Mouse (Mus musculus): ENCODE data around the gene Ctu2. TPM values are rescaled to one million over a fixed set of nuclear protein-coding genes. Genes with fewer than 3 reads are reported as not detected.

The Ctu2 gene
- total RNA-seq, 2 experiments from 2014 or later, result 7.7 to 16.2 TPM

DNA sequence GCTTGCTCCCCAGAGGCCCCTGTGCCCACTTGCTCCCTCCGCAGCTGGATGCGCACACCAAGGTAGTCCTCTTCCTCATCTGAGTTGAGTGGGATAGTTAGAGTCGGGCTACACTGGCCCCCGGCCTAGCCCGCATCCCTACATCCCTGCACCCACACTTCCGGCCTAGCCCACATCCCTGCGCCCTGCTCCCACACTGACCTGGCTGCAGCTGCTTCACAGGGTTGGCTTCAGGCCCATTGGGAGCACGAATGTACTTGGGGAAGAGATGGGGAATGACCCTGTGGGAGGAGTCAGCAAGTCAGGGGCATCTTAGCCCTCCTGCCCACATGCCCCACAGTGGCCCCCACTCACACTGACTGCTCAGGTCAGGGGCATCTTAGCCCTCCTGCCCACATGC, 6.5 kb downstream of the Ctu2 start:
- ATAC-seq (ENCODE audit: poor library complexity, severe bottlenecking), result no peak

DNA sequence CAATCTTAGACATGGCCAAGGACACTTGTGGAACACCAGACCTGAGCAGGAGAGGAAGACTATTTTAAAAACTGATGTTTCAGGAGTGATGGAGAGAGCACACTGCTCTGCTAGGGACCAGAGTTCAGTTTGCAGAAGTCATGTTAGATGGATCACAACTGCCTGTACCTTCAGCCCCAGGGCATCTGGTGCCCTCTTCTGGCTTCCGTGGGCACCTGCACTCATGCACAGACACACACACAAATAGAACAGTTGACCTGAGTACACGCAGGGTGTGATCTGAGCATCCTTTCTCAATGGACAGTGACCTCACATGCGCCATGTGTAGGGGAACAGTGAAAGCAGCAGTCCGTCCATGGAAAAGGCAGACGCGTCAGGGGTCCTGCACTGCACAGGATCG, 7.9 kb downstream of the Ctu2 start:
- no peak for ATAC-seq (ENCODE audit: poor library complexity, severe bottlenecking)

DNA sequence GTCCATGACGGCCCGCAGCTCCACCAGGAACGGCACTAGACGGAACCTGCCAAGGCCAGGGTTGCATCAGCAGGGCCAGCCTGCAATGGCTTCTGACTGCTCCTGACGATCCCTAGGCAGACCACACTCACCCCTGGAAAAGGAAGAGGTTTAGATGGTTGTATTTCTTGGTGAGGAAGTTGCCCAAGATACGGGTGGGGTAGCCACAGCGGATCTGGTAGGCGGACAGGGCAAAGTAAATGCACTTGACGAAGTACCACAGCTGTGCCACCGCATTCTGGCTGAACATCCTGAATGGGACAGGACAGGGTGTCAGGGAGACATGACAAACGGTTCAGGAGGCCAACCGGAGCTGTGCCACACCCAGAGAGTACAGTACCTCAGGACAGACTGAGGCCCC, 8.9 kb downstream of the Ctu2 start:
- ATAC-seq (ENCODE audit: poor library complexity, severe bottlenecking), result peak; percentile 88

DNA sequence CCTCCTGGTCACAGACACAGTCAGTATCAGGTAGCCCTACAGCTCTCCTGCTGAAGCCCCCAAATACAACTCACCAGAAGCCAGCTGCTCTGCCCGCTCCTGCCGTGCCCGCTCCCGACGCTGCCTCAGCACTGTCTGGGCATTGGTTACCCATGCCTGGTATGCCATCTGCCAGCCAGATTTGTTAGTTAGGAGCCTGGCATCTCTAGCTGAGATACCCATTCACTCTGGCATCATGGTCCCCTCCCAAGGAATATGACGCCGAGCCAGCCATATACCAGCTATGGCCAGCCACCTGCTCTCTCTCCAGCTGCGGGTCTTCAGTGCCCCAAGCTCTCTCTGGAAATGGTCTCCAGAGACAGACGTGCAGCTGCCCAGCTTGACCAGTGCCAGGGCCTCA, 12.4 kb downstream of the Ctu2 start:
- ATAC-seq (ENCODE audit: poor library complexity, severe bottlenecking), result no peak

DNA sequence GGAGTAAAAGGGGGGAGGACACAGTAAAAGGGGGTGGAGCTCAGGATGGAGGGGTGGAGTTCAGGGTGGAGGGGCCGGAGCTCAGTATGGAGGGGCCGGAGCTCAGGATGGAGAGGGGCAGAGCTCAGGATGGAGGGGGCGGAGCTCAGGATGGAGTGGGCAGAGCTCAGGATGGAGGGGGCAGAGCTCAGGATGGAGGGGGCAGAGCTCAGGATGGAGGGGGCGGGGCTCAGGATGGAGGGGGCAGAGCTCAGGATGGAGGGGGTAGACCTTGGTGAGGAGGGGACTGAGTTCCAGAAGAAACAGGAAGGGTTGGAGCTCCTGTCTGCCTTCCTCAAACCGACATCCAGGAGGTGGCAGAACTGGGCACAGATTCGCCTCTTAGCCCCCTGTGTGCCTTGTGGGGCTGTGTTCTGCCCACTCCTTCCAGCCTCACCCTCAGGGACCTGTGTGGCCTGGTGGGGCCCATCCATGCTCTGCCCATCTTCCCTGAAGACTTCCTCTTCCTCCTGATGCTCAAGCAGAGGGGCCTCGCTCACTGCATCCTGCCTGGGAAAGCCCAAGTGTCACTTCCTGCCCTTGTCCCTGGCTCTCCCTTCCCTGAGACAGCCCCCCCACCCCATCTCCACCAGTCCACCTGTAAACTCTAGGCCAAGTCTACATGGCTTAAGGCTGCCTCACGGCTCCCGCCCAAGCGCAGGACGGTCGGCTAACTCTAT, 21.2 kb downstream of the Ctu2 start:
- no peak for ATAC-seq (ENCODE audit: poor library complexity, severe bottlenecking)

DNA sequence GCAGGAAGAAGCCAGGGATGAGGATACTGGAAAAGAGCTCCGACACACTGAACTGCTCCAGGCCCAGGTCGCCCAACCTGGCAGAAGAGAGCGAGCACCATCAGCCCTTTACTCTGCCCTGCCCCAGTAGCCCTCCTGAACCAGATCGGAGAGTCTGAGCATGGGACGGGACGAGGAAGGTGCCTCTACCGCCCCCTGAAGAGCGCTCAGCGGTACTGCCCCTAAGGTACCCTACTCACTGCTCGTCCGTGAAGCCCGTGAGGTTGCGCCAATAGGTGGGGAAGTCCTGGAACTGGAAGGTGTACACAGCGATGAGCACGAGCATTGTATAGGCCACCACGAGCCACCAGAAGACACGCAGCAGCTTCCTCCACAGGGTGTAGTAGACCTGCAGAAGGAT, 22.0 kb downstream of the Ctu2 start:
- peak; percentile 69 for ATAC-seq (ENCODE audit: poor library complexity, severe bottlenecking)

DNA sequence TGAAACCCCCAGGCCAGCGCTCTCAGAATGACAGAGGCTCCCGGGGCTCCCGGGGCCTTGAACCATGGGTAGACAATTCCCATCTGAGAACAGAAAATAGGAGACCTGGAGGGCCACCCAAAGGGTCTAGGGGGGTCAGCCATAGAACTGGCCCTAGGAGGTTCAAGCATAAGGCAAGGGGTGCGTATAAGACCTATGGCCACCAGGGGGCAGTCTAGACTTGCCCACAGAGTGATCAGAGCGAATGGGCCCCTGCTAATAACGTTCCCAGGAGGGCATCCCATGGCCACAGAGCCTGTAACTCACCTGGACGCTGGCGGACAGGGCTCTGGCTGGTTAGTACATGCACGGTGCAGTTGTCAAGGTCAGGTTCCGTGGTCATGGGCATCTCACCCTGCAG, 24.9 kb downstream of the Ctu2 start:
- ATAC-seq (ENCODE audit: poor library complexity, severe bottlenecking), result peak; percentile 89

DNA sequence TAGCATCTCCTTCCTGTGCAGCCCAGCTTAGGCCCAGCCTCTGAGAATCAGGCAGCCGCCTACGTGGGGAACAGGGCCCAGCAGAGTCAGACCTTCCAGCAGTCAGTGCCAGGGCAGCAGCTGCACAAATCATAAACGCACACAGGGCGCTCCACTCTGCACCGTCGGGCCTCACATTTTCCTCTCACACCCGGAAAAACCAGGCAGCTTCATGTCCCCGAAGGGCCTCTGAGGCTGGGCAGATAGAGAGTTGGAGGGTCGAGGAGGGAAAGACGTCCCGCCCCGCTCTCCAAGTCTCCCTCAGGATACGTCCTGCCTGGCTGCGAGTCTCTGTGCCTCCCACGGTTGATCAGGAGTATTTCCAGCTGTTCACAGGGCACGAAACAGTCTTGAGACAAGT, 35.6 kb downstream of the Ctu2 start:
- no peak for ATAC-seq (ENCODE audit: poor library complexity, severe bottlenecking)

DNA sequence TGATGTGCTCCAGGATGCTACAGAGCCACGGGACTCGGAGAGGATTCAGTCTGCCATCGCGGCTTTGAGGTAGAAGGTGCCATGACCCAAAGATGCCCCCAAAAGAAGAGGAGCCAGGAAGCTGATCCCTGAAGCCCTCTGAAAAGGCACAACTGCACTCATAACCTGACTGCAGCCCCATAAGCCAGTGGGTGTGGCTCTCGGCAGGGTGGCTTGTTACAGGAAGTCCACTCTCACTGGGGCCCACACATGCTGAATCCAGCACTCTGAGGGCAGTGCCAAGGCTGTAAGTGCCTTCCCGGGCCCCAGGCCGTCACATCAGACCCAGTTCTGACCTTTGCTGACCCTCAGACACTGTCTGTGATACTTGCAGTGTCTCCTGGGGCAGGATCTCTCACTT, 36.4 kb downstream of the Ctu2 start:
- ATAC-seq (ENCODE audit: poor library complexity, severe bottlenecking), result no peak

DNA sequence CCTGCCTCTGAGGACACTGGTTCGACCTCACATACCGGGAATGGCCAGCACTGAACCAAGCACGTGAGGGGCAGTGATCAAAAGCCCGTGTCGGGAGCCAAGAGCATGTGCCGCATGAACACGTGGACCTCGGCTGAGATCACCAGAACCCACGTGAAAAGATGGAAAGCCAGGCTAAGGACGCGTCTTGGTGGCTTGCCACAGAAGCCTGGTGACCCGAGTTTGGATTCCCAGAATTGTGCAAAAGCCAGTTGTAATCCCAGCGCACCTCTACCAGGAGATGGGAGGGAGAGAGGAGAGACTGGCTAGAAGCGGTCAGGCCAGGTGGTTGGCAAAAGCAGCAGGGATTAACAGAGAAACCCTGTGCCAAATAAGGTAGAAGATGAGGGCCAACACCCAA, 39.8 kb downstream of the Ctu2 start:
- no peak for ATAC-seq (ENCODE audit: poor library complexity, severe bottlenecking)

DNA sequence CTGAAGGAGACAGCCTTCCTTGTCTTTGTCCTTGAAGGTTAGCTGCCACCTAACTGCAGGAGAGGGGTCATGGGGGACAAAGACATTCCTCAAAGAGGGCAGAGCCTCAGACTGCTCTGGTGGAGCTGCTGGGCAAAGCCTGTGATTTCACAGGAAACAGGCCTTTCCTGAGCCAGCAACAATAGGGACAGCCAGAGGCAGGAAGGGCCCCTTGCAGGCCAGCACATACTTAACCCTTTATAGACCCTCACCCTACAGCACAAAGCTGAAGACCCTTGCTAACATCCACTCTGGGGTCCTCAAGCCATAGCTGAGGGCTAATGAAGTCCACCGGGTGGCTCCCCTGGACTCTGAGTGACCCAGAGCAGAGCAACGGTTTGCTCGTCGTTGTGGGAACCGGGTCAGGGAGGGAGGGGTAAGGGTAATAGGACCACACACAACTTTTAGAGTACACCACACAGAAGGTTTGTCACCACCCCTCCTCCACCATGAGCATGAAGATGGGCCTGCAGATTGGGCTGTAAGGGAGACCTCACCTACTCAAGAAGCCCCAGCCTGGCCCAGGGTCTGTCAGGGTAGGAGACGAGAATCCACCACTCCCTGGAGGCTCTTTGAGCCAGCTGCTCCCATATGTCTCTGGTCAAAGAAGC, 41.7 kb downstream of the Ctu2 start:
- ATAC-seq (ENCODE audit: poor library complexity, severe bottlenecking), result no peak

DNA sequence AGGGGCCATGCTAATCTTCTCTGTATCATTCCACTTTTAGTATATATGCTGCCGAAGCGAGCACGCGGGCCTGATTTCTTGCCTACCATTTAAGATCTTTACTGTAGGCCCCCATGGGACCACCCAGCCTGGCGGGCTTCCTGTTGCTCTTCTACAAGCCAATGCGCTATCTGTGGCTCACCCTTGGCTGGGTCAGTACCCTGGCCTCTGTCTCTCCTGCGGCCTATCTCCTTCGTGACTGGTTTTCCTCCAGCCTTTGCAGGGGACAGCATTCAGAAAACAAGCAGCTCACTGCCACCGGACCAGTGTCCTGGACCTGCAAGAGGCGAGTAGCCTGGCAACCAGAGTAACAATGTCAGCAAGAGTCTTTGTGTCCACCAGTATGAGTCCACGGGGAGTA, 44.7 kb downstream of the Ctu2 start:
- no peak for ATAC-seq (ENCODE audit: poor library complexity, severe bottlenecking)

DNA sequence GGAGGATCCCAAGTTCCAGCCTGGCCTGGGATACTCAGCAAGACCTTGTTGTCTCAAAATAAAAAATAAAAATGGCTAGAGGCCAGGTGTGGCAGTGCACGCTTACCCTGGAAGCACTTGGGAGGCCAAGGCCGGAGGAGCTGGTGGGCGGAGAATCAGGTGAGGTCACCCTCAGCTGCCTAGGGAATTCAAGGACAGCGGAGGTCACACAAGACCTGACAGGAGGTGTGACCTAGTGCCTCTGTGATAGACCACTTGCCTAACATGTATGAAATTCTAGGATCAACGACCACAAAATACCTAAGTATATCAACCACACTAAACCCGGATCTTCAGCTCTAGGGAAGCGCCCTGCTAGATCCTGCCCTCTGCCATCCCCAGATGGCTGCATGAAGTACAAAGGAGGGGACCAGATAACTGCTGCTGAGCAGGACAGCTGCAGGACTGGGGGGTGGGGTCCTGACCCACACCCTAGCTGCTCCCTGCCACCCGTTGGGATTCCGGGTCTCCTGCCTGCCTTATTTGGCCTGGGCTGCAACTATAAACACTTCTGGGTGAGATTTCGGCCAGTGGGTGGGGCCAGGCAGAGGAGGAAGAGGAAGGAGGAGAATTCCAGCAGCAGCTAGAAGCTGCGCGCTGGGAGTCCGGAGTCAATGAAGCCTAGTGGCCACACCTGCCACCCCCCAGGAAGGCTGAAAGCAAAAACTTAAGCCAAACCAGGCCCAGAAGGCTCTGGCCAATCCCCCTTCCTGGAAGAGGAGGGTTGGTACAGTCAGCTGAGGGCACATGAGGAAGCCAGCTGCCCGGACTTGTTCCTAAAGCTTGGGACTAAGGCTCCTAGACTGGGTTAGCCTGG, 47.1 kb downstream of the Ctu2 start:
- ATAC-seq (ENCODE audit: poor library complexity, severe bottlenecking), result peak; percentile 35; the same call in 1 of the 2 replicates

DNA sequence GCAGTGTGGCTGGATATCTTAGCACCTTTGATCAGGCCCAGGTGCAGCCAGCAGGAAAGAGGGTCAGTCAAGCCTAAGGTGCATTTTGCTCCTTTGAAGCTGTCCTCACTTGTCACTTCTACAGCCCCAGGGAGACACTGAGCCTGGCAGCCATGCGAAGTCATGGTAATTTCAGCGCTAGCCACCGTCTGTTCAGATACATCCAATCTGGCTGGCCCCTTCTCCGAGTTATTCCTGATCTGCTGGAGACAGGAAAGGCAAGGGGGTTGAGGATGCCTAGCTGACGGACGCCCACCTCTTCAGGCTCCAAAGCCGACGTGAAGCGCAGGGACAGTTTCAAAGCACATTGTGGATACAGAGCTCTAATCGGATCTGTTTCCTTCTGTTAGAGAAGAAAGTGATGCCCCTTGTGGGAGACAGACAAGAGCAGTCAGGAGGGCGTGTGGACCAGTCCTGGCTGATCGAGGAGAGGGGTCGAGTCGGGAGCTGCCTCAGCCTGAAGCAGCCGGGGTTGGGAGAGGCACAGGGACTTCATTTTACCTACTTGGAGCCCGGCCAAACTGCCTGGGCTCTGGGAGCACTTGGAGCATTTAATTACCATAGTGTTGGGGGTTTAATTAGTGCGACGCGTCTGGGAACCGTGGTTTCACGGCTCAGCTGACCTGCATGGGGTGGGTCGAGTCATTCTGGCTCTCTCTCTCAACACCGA, 47.9 kb downstream of the Ctu2 start:
- no peak for ATAC-seq (ENCODE audit: poor library complexity, severe bottlenecking)

DNA sequence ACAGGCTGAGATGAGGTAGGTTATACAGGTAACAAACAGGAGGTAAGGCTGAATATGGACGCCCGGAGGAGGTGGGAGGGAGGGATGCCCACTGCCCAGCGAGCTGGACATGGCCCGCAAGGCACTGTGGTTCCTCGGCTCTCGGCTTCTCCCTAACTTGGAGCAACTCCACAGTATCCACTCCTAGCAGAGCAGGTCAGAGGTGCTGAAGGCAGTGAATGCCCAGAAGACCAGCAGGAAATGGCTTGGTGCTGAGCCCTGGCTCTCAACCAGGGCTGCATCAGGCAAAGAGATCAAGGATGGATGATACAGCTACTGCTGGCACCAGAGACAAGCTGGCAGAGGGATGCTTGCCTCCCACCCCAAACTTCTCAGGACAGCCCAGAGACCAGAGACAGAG, 48.6 kb downstream of the Ctu2 start:
- ATAC-seq (ENCODE audit: poor library complexity, severe bottlenecking), result no peak

DNA sequence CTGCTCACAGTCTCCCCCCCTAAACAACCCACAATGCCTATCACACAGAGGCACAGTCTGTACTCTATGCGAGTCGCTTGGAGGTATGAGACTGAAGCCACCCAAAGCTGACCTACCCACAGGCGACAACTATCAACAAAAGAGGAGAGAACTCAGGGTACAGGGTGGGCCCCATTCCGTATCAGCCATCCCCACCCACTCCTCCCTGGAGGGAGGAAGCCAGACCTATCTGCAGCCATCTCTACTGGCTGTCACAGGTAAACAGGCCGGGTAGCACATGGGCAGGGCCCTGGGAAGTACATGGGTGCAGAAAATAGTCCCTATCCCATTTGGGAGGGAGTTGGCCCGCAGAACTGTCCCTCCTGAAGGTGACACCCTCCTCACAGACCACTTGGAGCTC, 49.1 kb downstream of the Ctu2 start:
- ATAC-seq (ENCODE audit: poor library complexity, severe bottlenecking), result no peak

DNA sequence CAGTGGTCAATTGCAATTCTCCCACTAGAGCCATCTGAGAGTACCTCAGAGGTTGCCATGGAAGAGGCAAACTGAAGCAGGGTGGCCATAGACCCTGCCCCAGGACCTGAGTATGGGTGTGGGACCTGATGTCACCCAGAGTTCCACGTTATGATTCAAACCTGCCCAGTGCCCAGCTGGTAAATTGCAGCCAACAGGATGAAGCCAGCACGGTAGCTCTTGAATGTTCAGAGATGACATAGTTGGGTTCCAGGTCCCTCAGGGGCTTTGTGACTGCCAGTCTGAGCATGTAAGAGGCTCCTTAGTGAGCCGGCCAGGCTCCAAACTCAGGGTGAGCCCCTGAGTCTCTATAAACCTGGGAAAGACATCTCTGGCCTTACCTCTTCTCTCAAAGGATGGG, 50.1 kb downstream of the Ctu2 start:
- ATAC-seq (ENCODE audit: poor library complexity, severe bottlenecking), result no peak

DNA sequence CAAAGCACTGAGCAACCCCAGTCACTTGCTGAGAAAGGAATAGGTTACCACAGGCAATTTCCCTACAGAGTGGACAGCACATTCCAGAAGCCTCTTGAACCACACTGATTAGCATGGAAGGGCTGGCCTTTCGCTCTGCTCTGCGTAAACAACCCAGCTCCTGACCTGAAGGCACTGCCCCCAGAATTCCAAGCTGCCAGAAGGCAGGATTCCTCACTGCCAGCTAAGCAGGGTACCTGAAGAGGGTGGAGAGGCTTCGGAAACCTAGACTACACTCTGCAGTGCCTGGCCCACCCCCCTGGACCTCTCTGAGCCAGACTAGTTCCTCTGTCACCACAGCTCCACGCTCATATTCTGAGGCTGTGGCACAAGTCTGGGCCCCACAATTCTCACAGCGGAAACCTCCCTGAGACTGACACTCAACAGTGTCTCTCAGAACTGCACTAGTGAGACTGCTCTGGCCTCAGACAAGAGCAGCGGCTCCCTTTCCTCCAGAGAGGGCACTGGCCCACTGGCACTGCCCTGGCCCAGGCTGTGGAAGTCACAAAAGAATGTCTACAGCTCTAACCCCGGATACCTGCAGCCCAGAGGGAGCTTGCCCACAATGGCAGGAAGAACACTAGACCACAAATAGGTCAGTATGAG, 50.7 kb downstream of the Ctu2 start:
- ATAC-seq (ENCODE audit: poor library complexity, severe bottlenecking), result no peak

DNA sequence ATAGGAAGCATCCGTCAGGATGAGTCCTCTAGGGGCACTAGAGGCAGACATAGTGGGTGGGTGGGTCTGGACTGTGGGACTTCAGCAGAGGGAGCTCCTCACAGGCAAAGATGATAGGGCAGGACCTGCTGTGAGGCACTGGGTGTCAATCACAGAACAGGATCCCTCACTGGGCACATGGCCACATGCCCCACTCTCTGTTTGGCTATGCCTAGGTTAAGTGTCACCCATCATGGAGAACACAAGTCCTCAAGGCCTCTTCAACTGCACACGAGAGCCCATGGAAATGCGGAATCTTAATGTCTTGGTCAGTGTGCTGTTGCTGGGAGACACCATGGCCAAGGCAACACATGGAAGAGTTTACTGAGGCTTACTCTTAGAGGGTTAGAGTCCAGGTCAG, 52.0 kb downstream of the Ctu2 start:
- no peak for ATAC-seq (ENCODE audit: poor library complexity, severe bottlenecking)

DNA sequence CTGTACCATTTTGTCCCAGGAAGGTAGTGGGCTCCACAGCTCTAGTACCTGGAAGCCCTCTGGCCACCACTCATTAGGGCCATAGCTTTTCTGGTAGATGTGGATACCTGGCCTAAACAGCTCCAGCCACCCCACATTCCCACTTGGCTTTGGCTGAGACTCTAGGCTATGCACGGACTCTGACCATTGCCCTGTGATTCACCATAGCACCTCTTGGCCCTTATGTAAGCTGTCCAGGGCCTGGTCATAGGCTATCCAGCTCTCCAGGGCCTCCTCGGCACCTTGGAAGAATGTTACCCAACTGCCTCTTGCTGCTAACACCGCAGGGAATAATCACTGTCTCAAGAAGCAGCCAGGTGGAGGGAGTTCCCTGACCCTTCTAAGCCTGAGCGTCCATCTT, 53.2 kb downstream of the Ctu2 start:
- ATAC-seq (ENCODE audit: poor library complexity, severe bottlenecking), result no peak

DNA sequence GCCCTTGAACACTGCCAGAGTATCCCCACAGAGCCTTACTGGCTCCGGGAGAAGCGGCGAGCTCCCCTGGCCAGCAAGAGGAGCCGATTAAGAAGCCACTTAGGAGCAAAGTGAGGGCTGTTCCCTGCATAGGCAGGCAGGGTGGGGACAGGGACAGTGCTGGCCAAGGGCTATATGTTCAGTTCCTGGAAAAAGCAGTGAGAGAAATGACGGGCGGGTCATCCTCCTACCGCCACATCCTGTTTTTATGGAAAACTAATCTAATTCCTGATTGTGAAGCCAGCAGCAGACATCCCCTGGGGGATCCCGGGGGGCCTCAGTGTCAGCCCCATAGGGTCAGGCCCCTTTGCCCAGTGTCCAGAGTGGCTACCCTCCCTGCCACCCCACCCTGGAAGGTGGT, 55.4 kb downstream of the Ctu2 start:
- no peak for ATAC-seq (ENCODE audit: poor library complexity, severe bottlenecking)
